Mouse (Mus musculus): ENCODE measurements around the gene Fanca. TPM values are rescaled to one million over a fixed set of nuclear protein-coding genes. Genes with fewer than 3 reads are reported as not detected.
A peak's percentile ranks its signal among the peaks of the same experiment; 100 is the strongest.

The Fanca gene
- total and polyA plus RNA-seq, 3 experiments, result 21.9 to 57.8 (median 39.2) TPM

GRCm38 (mm10) chr8:123345135-123345534 is 26.8 kb upstream of the Fanca start:
- DNase-seq (ENCODE audit: extremely low read depth), result no peak
- Histone ChIP-seq H3K27me3 (replicated peaks) (no peaks in the 10 kb centered on the region), H3K27ac (ENCODE audit: insufficient read depth, low read depth) (no peak overlapping the region), H3K9me3 (replicated peaks; ENCODE audit: low read length) (peaks cover under 1% of the 10 kb centered on the region), H3K4me2 (ENCODE audit: insufficient read depth, low read depth, poor library complexity, severe bottlenecking) (no peak overlapping the region), H3K36me3 (replicated peaks in 1 of 2; ENCODE audit: control insufficient read depth in 1 of 2, insufficient read depth in 1 of 2, low read length in 1 of 2) (no peaks in the 10 kb centered on the region), H3K79me2 (replicated peaks; ENCODE audit: control insufficient read depth, extremely low read depth, insufficient read depth, poor library complexity, severe bottlenecking) (no peaks in the 10 kb centered on the region), H3K4me3 (replicated peaks in 1 of 3; ENCODE audit: low read depth in 2 of 3, low read length in 2 of 3, poor library complexity in 1 of 3) (no peak overlapping the region), H3K4me1 (ENCODE audit: control insufficient read depth in 1 of 2, insufficient read depth in 2 of 2) (peaks cover 10 to 40% of the 10 kb centered on the region in 2 experiments), H3K9ac (ENCODE audit: insufficient read depth, low read depth) (no peak overlapping the region)
- TF ChIP-seq HCFC1 (IDR thresholded peaks at IDR 0.05; ENCODE audit: low read depth, low read length), result no peak
- 0 out of 2 replicates have a peak, but pooled peaks have one; percentile 10 for TF ChIP-seq BHLHE40 (IDR thresholded peaks at IDR 0.05; ENCODE audit: low read depth, low read length)
- in situ Hi-C loops (cut with MboI; ENCODE audit: low pct_ligation_motif_present, low pct_unique_long_range_greater_than_20kb, low sequenced_read_pairs) (no loop called here), dilution Hi-C loops (cut with MboI; ENCODE audit: extremely low pct_ligation_motif_present, extremely low pct_unique_long_range_greater_than_20kb, low sequenced_read_pairs) (no loop called here)

GRCm38 (mm10) chr8:123343422-123343821 is 25.0 kb upstream of the Fanca start:
- dilution Hi-C loops (cut with MboI; ENCODE audit: extremely low pct_ligation_motif_present, extremely low pct_unique_long_range_greater_than_20kb, low sequenced_read_pairs), result no loop called here
- H3K36me3 ChIP-seq (replicated peaks in 1 of 2; ENCODE audit: control insufficient read depth in 1 of 2, insufficient read depth in 1 of 2, low read length in 1 of 2), result no peaks in the 10 kb centered on the region
- TF ChIP-seq ELF1 (IDR thresholded peaks at IDR 0.05; ENCODE audit: low read depth, low read length), result 0 out of 2 replicates have a peak, but pooled peaks have one; percentile 31
- TF ChIP-seq MAZ (IDR thresholded peaks at IDR 0.05; ENCODE audit: low read depth, low read length), result no peak

GRCm38 (mm10) chr8:123342911-123343310 is 24.5 kb upstream of the Fanca start:
- Histone ChIP-seq H3K4me3 (replicated peaks in 1 of 3; ENCODE audit: low read depth in 2 of 3, low read length in 2 of 3, poor library complexity in 1 of 3) (no peak overlapping the region), H3K27ac (ENCODE audit: insufficient read depth, low read depth) (no peak overlapping the region), H3K36me3 (replicated peaks in 1 of 2; ENCODE audit: control insufficient read depth in 1 of 2, insufficient read depth in 1 of 2, low read length in 1 of 2) (no peaks in the 10 kb centered on the region), H3K4me2 (ENCODE audit: insufficient read depth, low read depth, poor library complexity, severe bottlenecking) (no peak overlapping the region), H3K9ac (ENCODE audit: insufficient read depth, low read depth) (no peak overlapping the region), H3K27me3 (replicated peaks) (no peaks in the 10 kb centered on the region), H3K4me1 (ENCODE audit: control insufficient read depth in 1 of 2, insufficient read depth in 2 of 2) (peaks cover 10 to 40% of the 10 kb centered on the region in 2 experiments), H3K79me2 (replicated peaks; ENCODE audit: control insufficient read depth, extremely low read depth, insufficient read depth, poor library complexity, severe bottlenecking) (no peaks in the 10 kb centered on the region), H3K9me3 (replicated peaks; ENCODE audit: low read length) (peaks cover 2% of the 10 kb centered on the region)
- DNase-seq (ENCODE audit: extremely low read depth), result no peak
- in situ Hi-C loops (cut with MboI; ENCODE audit: low pct_ligation_motif_present, low pct_unique_long_range_greater_than_20kb, low sequenced_read_pairs), result no loop called here
- dilution Hi-C loops (cut with MboI; ENCODE audit: extremely low pct_ligation_motif_present, extremely low pct_unique_long_range_greater_than_20kb, low sequenced_read_pairs), result no loop called here
- TF ChIP-seq E2F4 (IDR thresholded peaks at IDR 0.05; ENCODE audit: insufficient replicate concordance, low read depth, low read length), result no peak
- TF ChIP-seq MAFK (IDR thresholded peaks at IDR 0.05; ENCODE audit: insufficient replicate concordance, low read length), result no peak
- TF ChIP-seq USF2 (conservative IDR thresholded peaks at IDR 0.05; ENCODE audit: low read depth, low read length), result no peak
- no peak for TF ChIP-seq MEF2A (IDR thresholded peaks at IDR 0.05; ENCODE audit: borderline replicate concordance, low read depth, low read length)
- no peak for TF ChIP-seq HCFC1 (IDR thresholded peaks at IDR 0.05; ENCODE audit: low read depth, low read length)
- no peak for TF ChIP-seq GABPA (IDR thresholded peaks at IDR 0.05; ENCODE audit: insufficient replicate concordance, low read depth, low read length)
- no peak for TF ChIP-seq SMC3 (IDR thresholded peaks at IDR 0.05; ENCODE audit: low read depth, low read length)
- TF ChIP-seq JUND (conservative IDR thresholded peaks at IDR 0.05; ENCODE audit: low read depth, low read length), result no peak
- no peak for TF ChIP-seq MAX (IDR thresholded peaks at IDR 0.05; ENCODE audit: low read length)
- TF ChIP-seq ELF1 (IDR thresholded peaks at IDR 0.05; ENCODE audit: low read depth, low read length), result no peak
- no peak for TF ChIP-seq TCF12 (IDR thresholded peaks at IDR 0.05; ENCODE audit: low read depth, low read length)
- no peak for TF ChIP-seq ZNF384 (IDR thresholded peaks at IDR 0.05; ENCODE audit: low read depth, low read length)

More at GRCm38 (mm10) chr8:123343422-123343821, 25.0 kb upstream of the Fanca start:
- Histone ChIP-seq H3K4me2 (ENCODE audit: insufficient read depth, low read depth, poor library complexity, severe bottlenecking) (no peak overlapping the region), H3K79me2 (replicated peaks; ENCODE audit: control insufficient read depth, extremely low read depth, insufficient read depth, poor library complexity, severe bottlenecking) (no peaks in the 10 kb centered on the region), H3K27ac (ENCODE audit: insufficient read depth, low read depth) (no peak overlapping the region), H3K27me3 (replicated peaks) (no peaks in the 10 kb centered on the region), H3K4me1 (ENCODE audit: control insufficient read depth in 1 of 2, insufficient read depth in 2 of 2) (peaks cover 10 to 40% of the 10 kb centered on the region in 2 experiments), H3K9me3 (replicated peaks; ENCODE audit: low read length) (peaks cover 2% of the 10 kb centered on the region), H3K9ac (ENCODE audit: insufficient read depth, low read depth) (no peak overlapping the region), H3K4me3 (replicated peaks in 1 of 3; ENCODE audit: low read depth in 2 of 3, low read length in 2 of 3, poor library complexity in 1 of 3) (no peak overlapping the region)
- in situ Hi-C loops (cut with MboI; ENCODE audit: low pct_ligation_motif_present, low pct_unique_long_range_greater_than_20kb, low sequenced_read_pairs), result no loop called here
- DNase-seq (ENCODE audit: extremely low read depth), result no peak
